Mouse (Mus musculus) cerebellum, adult 2 months (tissue): ENCODE measurements at regions not wholly inside any gene's neighbourhood (a gene's known extent, or its start where the extent isn't known, plus 50 kb on each side); places are given as distances from the start of the nearest gene placed in this dataset.

ENCODE experiments used
- CTCF ChIP-seq: fragments of 200-500 bp; IDR thresholded peaks from 2 replicates; pipeline ENCODE4 v1.5.1; 2011; ENCODE audit warnings: low read depth, mild to moderate bottlenecking, control low read depth, low read length, moderate library complexity, borderline replicate concordance; ENCODE audit not compliant: insufficient read depth
- POLR2A ChIP-seq: fragments of 200-500 bp; IDR thresholded peaks from 2 replicates; pipeline ENCODE4 v1.6.1; 2011; ENCODE audit warnings: low read length, control low read depth, borderline replicate concordance; ENCODE audit not compliant: insufficient read depth

DNA sequence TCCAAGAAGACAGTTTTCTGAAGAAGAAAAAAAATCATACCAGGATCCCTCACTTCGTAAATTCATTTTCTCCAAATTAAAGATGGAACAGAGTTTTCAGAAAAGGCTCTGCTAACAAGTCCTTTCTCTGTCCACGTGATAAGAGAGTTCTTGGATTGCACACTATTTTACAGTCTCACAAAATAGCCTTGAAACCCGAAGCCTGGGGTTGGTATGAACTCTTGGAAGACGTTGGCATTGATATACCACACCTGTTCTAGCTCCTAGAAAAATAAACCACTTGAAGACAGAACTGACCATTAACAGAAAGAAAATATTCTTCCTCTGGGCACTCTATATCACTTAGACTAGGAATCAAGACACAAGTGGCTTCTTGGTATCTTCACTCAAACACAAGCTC is 351.4 kb downstream of the Pdgfc start:
- no peak for TF ChIP-seq CTCF
- no peak for TF ChIP-seq POLR2A
